Mouse (Mus musculus): ENCODE data around the gene Hnrnpr. TPM values are rescaled to one million over a fixed set of nuclear protein-coding genes. Genes with fewer than 3 reads are reported as not detected.
A peak's percentile ranks its signal among the peaks of the same experiment; 100 is the strongest.

Hnrnpr gene
- total RNA-seq, 2 experiments from 2014 or later: 70.8 to 74.4 TPM

- intact Hi-C loops (cut with DNase I): no loop called here
- no peak for DNase-seq
Measured at GRCm38 (mm10) chr4:136302462-136302861, 8.3 kb upstream of the Hnrnpr start.

GRCm38 (mm10) chr4:136304181-136304580 lies 6.6 kb upstream of the Hnrnpr start:
- intact Hi-C loops (cut with DNase I): no loop called here
- DNase-seq: peak in 1 of 2 experiments; percentile 53

- intact Hi-C loops (cut with DNase I): no loop called here
Measured at GRCm38 (mm10) chr4:136308355-136308754, 2.4 kb upstream of the Hnrnpr start.

GRCm38 (mm10) chr4:136309780-136310179 lies 962 bp upstream of the Hnrnpr start:
- peak; percentile 46 to 62 for DNase-seq
- intact Hi-C loops (cut with DNase I): loop anchor here (2.0 to 10.0 kb wide), 2 partner anchors 25 to 245 kb away; partner anchors contain the start of gene Zfp46

More at GRCm38 (mm10) chr4:136308355-136308754, 2.4 kb upstream of the Hnrnpr start:
- DNase-seq: no peak

- peak; percentile 66 for DNase-seq
- intact Hi-C loops (cut with DNase I): loop anchor here (2.0 to 10.0 kb wide), 2 partner anchors 27 to 247 kb away; partner anchors contain the start of gene Zfp46
Measured at GRCm38 (mm10) chr4:136311042-136311999, 579 bp downstream of the Hnrnpr start.

- intact Hi-C loops (cut with DNase I): loop anchor here (10.0 kb wide), 1 partner anchor 248 kb away; no protein-coding TSS in a partner anchor
- no peak for DNase-seq
Measured at GRCm38 (mm10) chr4:136312616-136313015, 1.9 kb downstream of the Hnrnpr start.

GRCm38 (mm10) chr4:136317667-136318066 lies 6.9 kb downstream of the Hnrnpr start:
- no peak for DNase-seq
- intact Hi-C loops (cut with DNase I): loop anchor here (10.0 kb wide), 1 partner anchor 253 kb away; no protein-coding TSS in a partner anchor

- no peak for DNase-seq
- intact Hi-C loops (cut with DNase I): loop anchor here (5.0 kb wide), 1 partner anchor 118 kb away; no protein-coding TSS in a partner anchor
Measured at GRCm38 (mm10) chr4:136320016-136320415, 9.3 kb downstream of the Hnrnpr start.

- DNase-seq: peak; percentile 47 to 58
- intact Hi-C loops (cut with DNase I): loop anchor here (1.0 to 5.0 kb wide), 2 partner anchors 64 to 122 kb away; no protein-coding TSS in a partner anchor
Measured at GRCm38 (mm10) chr4:136324226-136324625, 13.5 kb downstream of the Hnrnpr start.

GRCm38 (mm10) chr4:136327238-136327637 lies 16.5 kb downstream of the Hnrnpr start:
- intact Hi-C loops (cut with DNase I): no loop called here
- no peak for DNase-seq

GRCm38 (mm10) chr4:136328115-136328514 lies 17.4 kb downstream of the Hnrnpr start:
- DNase-seq: no peak
- intact Hi-C loops (cut with DNase I): no loop called here

GRCm38 (mm10) chr4:136331709-136332108 lies 21.0 kb downstream of the Hnrnpr start:
- DNase-seq: no peak
- intact Hi-C loops (cut with DNase I): no loop called here

- intact Hi-C loops (cut with DNase I): no loop called here
- DNase-seq: no peak
Measured at GRCm38 (mm10) chr4:136333191-136333590, 22.4 kb downstream of the Hnrnpr start.

GRCm38 (mm10) chr4:136335065-136335464 lies 24.3 kb downstream of the Hnrnpr start:
- intact Hi-C loops (cut with DNase I): no loop called here
- DNase-seq: no peak

- peak; percentile 28 to 50 for DNase-seq
- intact Hi-C loops (cut with DNase I): no loop called here
Measured at GRCm38 (mm10) chr4:136337129-136337528, 26.4 kb downstream of the Hnrnpr start.

GRCm38 (mm10) chr4:136349616-136350015 lies 38.9 kb downstream of the Hnrnpr start:
- intact Hi-C loops (cut with DNase I): no loop called here
- no peak for DNase-seq

- intact Hi-C loops (cut with DNase I): no loop called here
- DNase-seq: no peak
Measured at GRCm38 (mm10) chr4:136357026-136357425, 46.3 kb downstream of the Hnrnpr start.

- DNase-seq: no peak
- intact Hi-C loops (cut with DNase I): no loop called here
Measured at GRCm38 (mm10) chr4:136357429-136357828, 46.7 kb downstream of the Hnrnpr start.

GRCm38 (mm10) chr4:136367856-136368255 lies 57.1 kb downstream of the Hnrnpr start:
- intact Hi-C loops (cut with DNase I): loop anchor here (2.0 to 5.0 kb wide), 2 partner anchors 84 to 159 kb away; no protein-coding TSS in a partner anchor
- no peak for DNase-seq

- intact Hi-C loops (cut with DNase I): loop anchor here (1.0 to 5.0 kb wide), 3 partner anchors 83 to 252 kb away; no protein-coding TSS in a partner anchor
- DNase-seq: peak; percentile 72 to 87
Measured at GRCm38 (mm10) chr4:136369727-136370126, 59.0 kb downstream of the Hnrnpr start.

GRCm38 (mm10) chr4:136373494-136374181 lies 62.9 kb downstream of the Hnrnpr start:
- intact Hi-C loops (cut with DNase I): no loop called here
- no peak for DNase-seq
